Mouse (Mus musculus): Measurements from ENCODE around the gene Fkbp2.

Fkbp2 gene

DNA sequence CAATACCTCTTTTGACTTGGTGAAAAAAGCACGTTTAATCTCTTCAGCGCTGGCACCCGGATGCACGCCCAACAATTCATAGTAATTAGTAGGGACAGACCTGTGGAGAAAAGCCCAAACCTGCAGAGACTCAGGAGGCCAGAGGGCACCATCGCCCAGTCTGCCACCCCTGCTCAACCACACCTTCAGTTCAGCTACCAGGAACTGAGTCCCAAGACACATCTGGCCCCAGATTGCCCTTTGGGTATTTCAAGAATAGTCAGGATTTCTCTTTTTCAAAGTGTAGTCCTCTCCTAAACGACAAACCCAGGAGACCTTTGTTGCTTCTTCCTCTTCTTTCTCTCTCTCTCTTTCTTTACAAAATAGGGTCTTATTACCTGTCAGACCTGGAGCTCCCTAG lies 10.4 kb upstream of the Fkbp2 start:
- peak; percentile 19 for DNase-seq

DNA sequence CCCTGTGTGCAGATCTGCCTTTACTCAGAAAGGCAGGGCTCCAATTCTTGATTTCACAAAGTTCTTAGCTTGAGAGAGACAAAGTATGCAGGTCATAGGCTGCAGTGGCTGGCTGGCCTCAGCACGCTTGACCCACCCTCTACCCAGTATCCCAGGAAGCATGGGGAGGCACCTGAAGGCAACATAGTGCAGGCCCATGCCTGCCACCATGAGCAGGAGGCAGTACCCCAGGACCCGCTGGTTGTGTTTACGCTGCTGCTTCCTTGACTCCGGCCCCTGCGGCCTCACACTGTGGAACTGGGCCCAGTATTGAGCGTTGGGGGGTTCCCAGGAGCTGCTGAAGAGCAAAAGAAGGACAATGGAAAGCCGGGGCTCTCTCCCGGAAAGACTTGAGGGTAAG lies 8.9 kb upstream of the Fkbp2 start:
- peak; percentile 38 for DNase-seq

DNA sequence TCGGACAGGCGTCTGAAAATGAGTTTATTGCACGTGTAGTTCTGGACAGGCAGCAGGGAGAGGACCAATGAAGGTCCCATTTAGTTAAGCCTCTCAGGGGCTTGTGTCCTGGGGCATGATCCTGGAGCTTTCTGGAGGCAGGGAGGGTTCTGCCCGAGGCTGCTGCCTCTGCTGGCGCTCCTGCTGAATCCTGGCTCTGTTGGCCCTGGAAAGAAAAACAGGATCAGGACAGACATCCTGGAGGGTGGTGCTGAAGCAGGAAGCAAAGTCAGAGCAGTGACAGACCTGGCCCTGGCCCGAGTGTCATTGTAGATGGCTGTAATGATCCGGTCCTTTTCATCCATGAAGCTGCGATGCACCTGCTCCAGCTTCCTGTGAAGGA lies 7.6 kb upstream of the Fkbp2 start:
- DNase-seq = no peak

DNA sequence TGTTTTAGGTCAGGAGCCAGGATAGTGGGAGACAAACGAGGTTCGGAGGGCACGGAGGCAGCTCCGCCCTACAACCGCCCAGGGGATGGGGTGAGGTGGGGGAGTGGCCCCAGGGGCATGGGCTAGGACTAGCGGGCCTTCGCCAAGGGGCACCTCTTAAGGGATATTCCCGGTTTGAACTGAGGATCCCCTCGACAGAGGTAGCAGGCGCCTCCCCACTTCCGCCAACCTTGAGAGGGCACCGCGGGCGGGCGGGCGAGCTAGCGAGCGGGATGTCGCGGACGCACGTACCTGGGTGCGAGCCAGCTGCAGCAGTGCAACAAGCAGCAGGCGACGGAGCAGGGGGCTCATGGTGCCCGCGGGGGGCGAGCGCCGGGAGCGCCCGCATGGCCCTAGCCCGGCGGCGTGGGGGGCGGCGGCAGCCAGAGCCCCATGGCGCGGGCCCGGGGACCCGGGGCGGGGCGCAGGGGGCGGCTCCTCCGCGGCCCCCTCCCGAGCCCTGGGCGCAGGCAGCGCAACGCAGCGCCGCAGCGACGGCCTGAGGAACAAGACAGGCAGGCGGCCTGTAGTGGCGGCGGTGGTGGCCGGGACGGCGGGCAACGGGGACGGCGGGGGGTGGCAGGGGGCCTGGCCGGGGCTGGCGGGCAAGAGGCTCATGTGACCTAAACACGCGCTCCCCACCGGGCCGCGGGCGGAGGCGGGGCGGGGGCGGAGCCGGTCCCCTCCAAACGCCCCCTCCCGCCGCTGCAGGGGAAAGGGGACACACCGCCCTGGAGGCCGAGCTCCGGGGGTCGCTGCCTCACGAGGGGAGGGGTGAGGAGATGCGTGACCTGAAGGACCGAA lies 7.0 kb upstream of the Fkbp2 start, which contains the start of gene Vegfb:
Gene Vegfb, minus strand, starts transcription at position 591 of the 843 bp plus-strand sequence.
- peak; percentile 73 for DNase-seq

DNA sequence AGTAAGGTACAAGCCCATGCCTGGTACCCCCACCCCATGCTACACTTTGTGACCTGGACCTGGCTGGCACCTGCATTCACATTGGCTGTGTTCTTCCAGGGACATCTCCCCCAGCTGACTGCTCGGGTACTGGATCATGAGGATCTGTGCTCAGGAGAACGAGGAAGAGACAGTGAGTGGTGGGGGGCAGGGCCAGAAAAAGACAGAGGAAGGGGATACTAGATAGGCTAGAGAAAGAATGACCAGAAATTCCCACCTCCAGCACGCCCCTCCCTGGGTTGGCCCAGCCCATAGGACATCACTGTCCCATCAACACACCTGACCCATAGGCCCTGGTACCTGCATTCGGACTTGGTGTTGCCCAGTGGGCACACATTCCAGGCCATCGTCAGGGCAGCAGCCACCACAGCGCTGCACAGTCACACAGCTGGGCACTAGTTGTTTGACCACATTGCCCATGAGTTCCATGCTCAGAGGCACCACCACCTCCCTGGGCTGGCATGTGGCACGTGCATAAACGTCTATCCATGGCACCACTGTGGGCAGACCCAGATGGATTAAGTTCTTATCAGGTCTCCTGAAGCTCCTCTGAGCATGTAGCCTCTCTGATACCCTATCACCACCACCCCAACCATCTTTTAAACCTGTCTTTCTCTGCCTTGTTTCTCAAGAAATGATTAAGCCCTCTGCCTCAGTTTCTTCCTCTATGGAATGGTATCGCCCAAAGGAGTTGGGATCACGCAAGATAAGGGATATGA lies 5.8 kb upstream of the Fkbp2 start:
- DNase-seq = no peak

DNA sequence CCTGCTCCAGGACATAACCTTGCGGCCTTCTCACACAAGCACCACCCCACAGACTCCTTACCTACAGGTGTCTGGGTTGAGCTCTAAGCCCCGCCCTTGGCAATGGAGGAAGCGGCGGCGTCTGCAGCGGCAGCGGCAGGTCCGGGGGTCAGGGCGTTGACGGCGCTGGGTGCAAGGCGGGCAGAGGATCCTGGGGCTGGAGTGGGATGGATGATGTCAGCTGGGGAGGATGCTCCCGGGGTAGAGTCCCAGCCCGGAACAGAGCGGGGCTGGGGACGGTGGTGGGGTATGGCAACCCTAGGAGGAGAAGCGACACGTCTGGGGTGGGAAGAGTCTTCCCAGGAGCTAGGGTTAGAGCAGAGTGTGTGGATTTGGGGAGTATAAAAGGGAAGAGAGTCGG lies 5.0 kb upstream of the Fkbp2 start:
- DNase-seq = no peak

DNA sequence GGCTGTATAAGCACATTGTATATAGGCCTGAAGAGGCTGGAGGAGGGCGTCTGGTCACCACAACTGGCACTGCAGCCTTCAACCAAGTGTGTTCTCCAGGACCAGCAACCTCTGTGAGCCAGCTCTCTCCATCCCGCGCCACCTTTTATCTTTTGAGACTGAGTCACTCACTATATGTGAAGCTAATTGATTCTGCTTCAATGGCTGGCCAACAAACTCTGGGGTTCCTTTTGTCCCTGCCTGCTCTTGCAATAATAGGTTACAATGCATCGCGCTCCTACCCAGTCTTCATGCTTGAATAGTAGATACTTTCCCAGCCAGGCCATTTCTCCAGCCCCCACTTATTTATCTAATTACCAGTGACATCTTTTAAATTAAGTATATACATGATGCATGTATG lies 3.3 kb upstream of the Fkbp2 start:
- no peak for DNase-seq

DNA sequence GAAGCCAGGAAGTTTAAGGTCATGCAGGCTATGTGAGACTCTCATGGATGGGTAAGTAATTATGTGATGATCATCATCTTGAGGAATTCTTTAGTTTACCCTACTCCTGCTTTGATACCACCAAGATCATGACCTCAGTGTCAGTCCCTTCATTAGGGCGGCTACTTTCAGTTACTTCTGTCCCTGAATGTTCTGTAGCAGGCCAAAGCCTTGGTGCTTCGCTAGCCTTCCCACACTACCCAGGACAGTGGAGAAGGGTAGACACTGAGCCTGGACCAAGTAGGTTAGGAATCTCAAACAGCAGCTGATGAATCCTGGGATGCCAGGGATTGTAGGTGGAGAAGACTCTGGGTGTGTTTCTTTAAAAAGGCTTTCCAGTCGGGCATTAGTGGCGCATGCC lies 1.2 kb upstream of the Fkbp2 start:
- no peak for DNase-seq

DNA sequence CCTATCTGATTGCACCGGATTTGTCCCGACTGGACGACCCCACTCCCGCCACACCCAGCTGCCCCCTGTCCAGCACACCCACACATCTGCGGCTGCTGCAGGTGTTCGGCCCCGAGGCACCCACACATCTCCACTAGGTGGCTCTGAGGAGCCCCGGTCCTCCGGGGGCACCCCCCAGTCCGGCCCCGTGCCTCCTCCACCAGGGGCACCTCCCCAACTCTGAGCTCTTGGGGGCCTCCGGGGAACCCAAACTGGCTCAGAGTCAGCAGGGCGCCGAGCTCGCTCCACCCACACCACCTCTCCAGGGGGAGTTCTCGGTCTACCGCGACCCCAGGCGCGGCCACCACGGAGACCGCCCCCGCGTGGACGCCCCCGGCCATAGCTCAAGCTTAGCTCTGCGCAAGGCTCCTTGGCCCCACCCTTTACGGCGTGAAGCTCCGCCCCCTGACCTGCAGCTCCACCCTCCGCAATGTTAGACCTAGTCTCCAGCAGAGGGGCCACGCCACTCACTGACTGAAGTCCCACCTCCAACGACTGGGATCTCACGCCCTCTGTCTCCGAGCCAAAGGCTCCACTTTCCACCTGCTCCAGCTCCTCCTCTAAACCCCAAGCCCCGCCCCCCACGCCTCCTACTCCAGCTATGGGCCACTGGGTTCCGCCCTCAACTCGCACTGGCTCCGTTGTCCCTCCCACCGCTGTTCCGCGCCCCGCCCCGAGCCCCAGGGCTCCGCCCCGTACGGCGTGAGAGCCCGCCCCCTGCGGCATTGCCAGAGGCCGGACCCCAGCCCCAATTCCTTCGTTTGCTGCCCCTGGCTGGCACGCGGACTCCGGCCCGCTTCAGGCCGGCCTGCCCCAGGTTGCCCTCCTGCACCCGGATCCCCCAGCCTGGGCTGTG lies 568 bp downstream of the Fkbp2 start:
- peak; percentile 99 for DNase-seq

DNA sequence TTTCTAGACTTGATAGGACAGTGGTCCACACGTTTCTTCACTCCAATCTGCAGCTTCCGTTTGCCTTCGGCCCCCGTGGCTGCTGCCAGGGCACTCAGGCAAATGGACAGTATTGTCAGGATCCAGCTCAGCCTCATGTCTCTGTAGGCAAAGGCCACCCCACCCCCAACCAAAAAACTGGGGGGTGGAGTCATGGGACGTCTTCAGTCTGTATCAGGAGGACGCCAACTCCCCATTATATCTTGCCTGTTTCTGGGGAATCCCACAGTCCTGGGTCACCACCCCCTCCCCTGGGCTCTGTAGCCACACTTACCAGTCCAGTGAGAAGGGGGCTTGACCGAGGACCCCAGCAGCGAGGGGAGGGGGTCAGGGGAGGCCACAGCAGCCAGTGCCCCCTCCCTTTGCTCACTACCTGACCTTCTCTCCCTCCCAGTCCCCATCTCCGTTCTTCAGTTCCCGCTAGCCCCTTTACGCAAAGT lies 1.3 kb downstream of the Fkbp2 start:
- peak; percentile 70 for DNase-seq

DNA sequence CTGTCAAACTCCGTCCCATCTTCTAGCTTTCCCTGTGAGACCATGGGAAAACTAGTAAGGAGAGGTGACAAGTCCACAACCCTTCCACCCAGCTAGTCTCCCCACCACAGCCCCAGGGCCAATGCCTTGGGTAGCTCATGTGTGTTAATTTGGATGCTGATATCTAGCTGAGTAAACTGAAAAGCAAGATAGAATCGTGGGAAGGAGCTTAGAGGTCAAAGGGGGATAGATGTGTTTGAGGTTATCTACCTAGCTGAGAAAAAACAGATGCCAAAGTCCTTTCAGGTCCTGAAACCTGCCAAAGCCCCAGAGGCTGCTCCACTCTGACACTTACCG lies 1.7 kb downstream of the Fkbp2 start:
- DNase-seq = no peak

DNA sequence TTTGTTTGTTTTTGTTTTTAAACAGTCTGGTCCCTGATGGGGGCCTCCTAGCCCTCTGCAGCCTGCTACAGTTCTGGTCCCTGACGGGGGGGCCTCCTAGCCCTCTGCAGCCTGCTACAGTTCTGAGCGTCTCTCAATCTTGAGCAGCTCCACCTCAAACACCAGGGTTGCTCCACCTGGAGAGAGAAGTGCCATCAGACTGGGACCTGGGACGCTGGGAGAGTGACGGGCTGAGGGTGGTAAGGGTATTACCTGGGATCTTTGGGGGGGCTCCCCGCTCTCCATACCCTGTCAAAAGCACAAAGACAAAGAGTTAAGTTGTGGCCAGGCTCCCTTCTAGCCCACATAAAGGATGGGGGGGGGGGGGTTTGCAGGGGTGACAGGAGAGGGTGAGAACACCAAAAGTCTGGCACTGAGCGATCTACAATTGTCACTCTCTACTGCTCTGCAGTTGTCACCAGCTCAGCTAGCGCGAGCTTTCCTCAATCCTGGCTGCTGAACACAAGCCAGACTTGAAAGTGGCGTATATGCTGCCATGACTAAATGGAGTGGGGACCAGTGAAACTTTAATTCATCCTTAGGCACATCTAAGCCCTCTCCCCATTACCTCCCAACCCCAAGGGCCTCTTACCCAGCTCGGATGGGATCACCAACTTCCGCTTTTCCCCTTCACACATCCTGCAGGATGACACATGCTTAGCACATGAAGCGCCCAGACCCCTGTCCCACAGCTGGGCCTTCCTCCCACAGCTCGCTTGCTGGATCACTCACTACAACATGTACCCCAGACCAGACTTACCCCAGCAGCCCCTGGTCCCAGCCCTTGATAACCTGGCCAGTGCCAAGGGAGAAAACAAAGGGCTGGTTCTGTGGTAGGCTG lies 2.3 kb downstream of the Fkbp2 start:
- DNase-seq = no peak

DNA sequence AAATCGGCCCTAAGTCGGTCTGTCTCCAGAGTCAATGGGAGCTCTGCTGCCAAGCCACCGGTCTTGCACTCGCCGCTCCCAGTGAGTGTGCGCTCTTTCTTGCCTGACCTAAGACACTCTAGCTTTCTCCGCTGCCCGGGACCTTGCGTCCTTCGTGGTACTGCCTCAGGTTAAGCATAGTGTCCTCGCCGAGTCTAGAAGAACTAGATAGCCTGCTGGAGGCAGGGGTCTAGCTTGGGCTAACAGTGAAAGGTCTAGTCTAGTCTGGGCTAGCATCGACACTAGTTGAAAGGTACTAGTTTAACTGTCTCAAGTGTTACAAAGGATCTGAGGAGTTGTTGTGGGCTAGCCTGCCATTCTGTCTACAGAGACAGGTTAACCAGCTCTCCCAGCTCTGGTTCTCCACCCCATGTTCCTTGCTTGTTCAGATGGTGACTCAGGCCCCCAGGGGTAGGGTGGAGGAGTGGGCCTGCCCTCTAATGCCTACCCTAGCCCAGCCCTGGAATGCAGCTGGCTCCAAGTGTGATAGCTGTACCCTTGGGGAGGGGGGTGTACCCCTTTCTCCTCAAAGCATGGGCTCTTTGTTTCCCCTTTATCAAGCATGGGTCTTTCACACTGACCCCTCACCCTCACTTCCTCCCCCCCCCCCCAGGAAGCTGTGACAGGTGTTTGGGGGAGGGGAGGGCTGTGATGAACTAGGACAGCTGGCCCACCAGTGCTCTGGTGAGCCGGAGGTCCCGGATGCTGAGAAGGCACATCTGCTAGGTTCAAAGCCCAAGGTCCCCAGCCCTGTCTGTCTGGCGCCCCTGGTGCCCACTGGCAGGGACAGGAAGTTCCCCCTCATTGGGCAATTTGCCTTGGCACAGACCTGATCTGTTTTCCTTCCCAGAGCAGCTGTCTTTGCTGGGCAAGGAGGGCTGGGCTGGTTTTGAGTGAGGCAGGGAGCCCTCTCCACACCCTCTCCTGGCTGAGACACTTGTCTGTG lies 4.5 kb downstream of the Fkbp2 start, which contains the start of gene Plcb3:
Gene Plcb3, minus strand, starts transcription at position 934 of the 985 bp plus-strand sequence.
- no peak for DNase-seq

DNA sequence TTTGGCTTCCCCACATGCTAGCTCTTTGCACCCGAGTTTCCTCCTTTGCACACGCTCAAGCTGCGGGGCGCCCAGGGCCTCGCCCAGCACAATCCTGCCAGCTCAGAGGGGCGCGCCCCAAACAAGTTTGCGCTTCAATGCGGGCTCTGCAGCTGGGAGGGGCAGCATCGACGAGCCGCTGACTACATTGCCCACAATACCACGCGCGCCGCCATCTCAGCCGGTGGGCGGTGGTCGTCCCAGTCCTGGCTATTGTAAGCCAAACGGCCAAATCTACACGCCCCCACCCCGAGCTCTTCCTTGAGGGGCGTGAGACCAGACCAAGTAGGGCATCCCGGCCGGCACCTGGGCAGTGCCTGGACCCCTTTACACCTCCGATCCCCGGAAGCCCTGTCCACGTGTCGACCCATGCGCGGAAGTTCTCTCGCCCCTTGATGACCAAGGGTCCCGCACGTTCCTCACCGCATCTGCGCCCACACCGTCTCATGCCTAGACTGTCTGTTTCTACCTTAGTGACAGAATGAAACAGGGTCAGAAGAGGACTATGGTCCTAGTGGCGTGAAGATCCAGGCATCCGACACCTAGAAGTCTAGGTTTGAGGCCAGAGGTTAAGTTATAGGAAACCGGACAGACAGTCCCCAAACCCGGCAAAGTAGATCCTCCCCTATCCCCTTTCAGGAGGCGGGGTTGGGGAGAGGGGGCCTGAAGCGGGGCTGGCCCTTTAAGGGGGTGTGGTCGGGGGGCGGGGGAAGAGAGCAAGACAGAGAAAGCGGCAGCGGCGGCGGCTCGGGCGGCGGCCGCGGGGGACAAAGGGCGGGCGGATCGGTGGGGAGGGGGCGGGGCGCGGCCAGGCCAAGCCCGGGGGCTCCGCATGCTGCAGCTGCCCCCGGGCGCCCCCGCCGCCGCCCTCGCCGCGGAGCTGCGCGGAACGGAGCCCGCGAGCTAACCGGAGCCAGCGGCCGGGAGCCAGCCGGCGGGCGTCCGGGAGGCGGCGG lies 5.8 kb downstream of the Fkbp2 start, which contains the start of gene Ppp1r14b:
Gene Ppp1r14b, plus strand, starts transcription at position 758 of the 995 bp plus-strand sequence.
- no peak for DNase-seq

DNA sequence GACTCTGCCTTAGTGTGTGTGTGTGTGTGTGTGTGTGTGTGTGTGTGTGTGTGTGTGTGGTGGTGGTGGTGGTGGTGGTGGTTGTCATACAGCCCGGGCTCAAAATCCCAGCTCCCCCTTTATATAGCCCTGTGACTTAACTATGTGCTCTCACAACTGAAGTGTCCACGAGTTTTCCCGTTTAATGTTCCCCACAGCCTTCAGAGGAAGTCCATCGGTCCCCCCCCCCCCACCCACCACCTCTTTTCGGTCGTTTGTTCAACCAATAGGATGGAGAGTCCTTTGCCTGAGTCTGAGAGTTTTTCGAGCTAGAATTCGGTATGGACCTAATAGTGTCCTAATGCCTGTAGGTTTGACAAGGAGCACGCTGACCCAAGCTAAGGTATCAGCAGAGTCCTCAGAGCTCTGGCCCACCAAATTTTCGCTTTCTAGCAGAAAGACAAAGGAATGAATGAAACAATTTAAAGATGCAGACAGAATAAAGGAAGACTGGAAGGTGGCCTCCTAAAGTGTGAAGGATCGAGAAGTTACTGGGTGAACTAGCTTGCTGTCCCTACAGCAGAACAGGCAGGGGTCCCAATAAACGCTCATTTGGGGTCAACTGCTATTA lies 6.6 kb downstream of the Fkbp2 start:
- DNase-seq = no peak

DNA sequence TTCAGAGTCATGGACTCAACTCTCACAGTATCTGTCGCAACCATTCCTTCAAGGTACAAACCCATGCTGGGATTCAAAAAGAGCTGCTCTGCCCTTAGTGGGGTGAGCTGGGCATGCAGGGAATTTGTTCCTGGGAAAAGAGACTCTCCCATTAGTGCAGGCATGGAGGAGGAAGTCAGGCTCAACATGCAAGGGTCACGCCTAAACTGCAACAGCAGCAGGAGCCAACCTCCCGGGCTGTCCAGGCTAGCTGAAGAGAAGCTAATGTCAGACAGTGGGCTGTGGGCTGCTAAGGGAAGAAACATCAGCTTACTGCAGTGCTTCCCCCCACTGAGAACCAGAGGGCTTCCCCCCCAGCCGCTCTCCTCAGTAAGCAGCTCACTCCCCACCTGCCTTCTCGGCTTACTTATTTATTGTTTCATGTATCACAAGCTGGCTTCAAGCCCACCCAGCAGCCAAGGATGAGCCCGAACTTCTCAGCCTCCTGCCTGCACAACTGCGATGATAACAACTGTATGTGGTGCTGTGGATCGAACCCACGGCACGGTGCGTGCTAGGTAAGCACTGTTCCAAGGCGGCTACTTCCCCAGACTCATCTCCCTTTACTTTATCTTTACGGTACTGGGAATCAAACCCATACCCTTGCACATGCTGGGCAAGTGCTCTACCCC lies 7.9 kb downstream of the Fkbp2 start:
- DNase-seq = no peak

DNA sequence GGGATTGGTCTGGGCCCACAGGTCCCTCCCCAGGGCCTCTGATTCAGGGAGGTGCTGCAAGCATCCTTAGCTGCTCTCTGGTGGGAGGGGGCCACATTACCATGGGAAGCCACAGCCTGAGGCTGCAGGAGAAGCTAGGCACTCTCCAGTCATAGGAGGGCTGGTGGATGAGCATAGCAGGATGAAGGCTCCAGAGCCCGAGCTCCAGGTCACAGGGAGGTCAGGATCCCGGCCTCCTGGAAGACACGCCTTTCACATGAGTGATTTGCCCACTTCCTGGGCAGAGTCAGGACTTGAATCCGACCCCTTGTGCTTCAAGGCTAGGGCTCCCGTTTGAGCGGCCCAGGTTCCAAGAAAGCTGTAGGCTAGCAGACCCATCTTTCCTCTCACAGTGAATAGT lies 8.7 kb downstream of the Fkbp2 start:
- DNase-seq = no peak

DNA sequence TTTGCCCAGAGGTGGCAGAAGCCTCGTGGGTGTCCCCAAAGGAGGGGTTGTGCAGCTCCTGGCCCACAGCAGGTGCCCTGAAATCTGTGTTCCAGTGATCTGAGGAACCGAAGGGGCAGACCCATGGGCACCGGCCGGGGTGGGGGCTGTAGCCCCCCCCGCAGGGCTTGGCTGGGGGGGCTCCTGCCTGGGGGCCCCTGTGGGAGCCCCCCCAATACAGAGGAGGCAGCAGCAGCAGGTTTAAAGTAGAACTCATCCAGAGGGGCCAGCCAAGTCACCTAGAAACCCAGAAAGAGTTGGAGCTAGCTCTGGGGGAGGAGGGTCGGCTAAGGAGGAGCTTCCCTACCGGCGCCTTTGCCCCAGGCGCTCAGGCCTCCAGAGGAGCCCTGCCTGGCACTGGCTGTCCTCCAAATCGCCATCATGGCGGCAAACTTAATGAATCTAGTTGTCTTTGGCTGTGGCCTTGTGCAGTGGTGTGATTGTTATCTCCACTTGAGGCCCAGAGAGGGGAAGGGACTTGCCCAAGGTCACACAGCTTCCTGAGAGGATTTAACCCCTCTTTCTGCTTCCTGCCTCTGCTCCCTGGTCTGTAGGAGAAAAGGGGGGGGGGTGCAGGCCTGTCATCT lies 9.7 kb downstream of the Fkbp2 start:
- no peak for DNase-seq
